In genomic region chr12:109393795-109394194, GRCm38 (mm10) we compare ENCODE assay signal across 8 mouse cellular contexts. TPM values are rescaled to one million over a fixed set of nuclear protein-coding genes. Genes with fewer than 3 reads are reported as not detected.
DNase-seq lines count a peak whose midpoint lies in the region; ATAC-seq lines count a peak whose summit lies in the region.

No protein-coding gene starts in this region.

- no peak overlapping the region for H3K9ac ChIP-seq in embryonic facial prominence, embryonic 13.5 days
- H3K9ac ChIP-seq in liver, embryonic 11.5 days (ENCODE audit: low read depth, low read length) = no peak overlapping the region
- H3K9ac ChIP-seq in stomach, embryonic 15.5 days = no peak overlapping the region

- peaks cover 23% of the 10 kb centered on the region for H3K27me3 ChIP-seq in embryonic facial prominence, embryonic 13.5 days
- H3K27me3 ChIP-seq in heart, embryonic 10.5 days (ENCODE audit: insufficient read depth, poor library complexity, severe bottlenecking) = peaks cover 53% of the 10 kb centered on the region
- H3K27me3 ChIP-seq in liver, embryonic 11.5 days (replicated peaks; ENCODE audit: control insufficient read depth, insufficient read depth, low read length) = peaks cover 7% of the 10 kb centered on the region
- H3K27me3 ChIP-seq in stomach, embryonic 15.5 days (replicated peaks) = no peaks in the 10 kb centered on the region

- no peak overlapping the region for H3K27ac ChIP-seq in embryonic facial prominence, embryonic 13.5 days
- H3K27ac ChIP-seq in heart, embryonic 10.5 days = no peak overlapping the region
- H3K27ac ChIP-seq in liver, embryonic 11.5 days (ENCODE audit: low read depth, low read length) = no peak overlapping the region
- H3K27ac ChIP-seq in stomach, embryonic 15.5 days = no peak overlapping the region

- no peaks in the 10 kb centered on the region for H3K9me3 ChIP-seq in embryonic facial prominence, embryonic 13.5 days
- no peaks in the 10 kb centered on the region for H3K9me3 ChIP-seq in heart, embryonic 10.5 days
- H3K9me3 ChIP-seq in liver, embryonic 11.5 days (ENCODE audit: control insufficient read depth, low read length) = no peaks in the 10 kb centered on the region
- H3K9me3 ChIP-seq in stomach, embryonic 15.5 days = no peaks in the 10 kb centered on the region

- H3K4me1 ChIP-seq in embryonic facial prominence, embryonic 13.5 days = peaks cover 28% of the 10 kb centered on the region
- peaks cover 28% of the 10 kb centered on the region for H3K4me1 ChIP-seq in heart, embryonic 10.5 days
- no peaks in the 10 kb centered on the region for H3K4me1 ChIP-seq in liver, embryonic 11.5 days (replicated peaks; ENCODE audit: control insufficient read depth, insufficient read depth, low read length)
- H3K4me1 ChIP-seq in stomach, embryonic 15.5 days = peaks cover 21% of the 10 kb centered on the region

- H3K4me2 ChIP-seq in embryonic facial prominence, embryonic 13.5 days = peak overlapping the region; percentile 48
- H3K4me2 ChIP-seq in liver, embryonic 11.5 days = peak overlapping the region; percentile 27
- peak overlapping the region; percentile 30; the same call in 1 of the 2 replicates for H3K4me2 ChIP-seq in stomach, embryonic 15.5 days

- ATAC-seq in embryonic facial prominence, embryonic 13.5 days (ENCODE audit: insufficient number of reproducible peaks, insufficient read depth, low FRiP score, low TSS enrichment, low read depth) = no peak
- ATAC-seq in liver, embryonic 11.5 days (replicated peaks; ENCODE audit: low FRiP score) = peak; percentile 59; the same call in 1 of the 2 replicates
- ATAC-seq in stomach, embryonic 15.5 days (ENCODE audit: insufficient read depth, low FRiP score, low read depth) = peak; percentile 73

- H3K4me3 ChIP-seq in embryonic facial prominence, embryonic 13.5 days = no peak overlapping the region
- H3K4me3 ChIP-seq in heart, embryonic 10.5 days = no peak overlapping the region
- no peak overlapping the region for H3K4me3 ChIP-seq in liver, embryonic 11.5 days (ENCODE audit: low read depth, low read length)
- H3K4me3 ChIP-seq in stomach, embryonic 15.5 days (replicated peaks) = no peak overlapping the region

- H3K36me3 ChIP-seq in embryonic facial prominence, embryonic 13.5 days = no peaks in the 10 kb centered on the region
- H3K36me3 ChIP-seq in heart, embryonic 10.5 days = no peaks in the 10 kb centered on the region
- H3K36me3 ChIP-seq in liver, embryonic 11.5 days (ENCODE audit: control insufficient read depth, insufficient read depth, low read length) = no peaks in the 10 kb centered on the region
- H3K36me3 ChIP-seq in stomach, embryonic 15.5 days = no peaks in the 10 kb centered on the region

- WGBS in embryonic facial prominence, embryonic 13.5 days = 5% methylated on average over 15 of the region's 15 CpGs
- WGBS in heart, embryonic 10.5 days = 4% methylated on average over 15 of the region's 15 CpGs
- WGBS in liver, embryonic 11.5 days = 7% methylated on average over 15 of the region's 15 CpGs
- 10% methylated on average over 15 of the region's 15 CpGs for WGBS in stomach, embryonic 15.5 days

- DNase-seq in 3134 (ENCODE audit: extremely low read depth, insufficient read length, low spot score) = peak; percentile 68
- DNase-seq in adrenal gland, postnatal 25 days = peak; percentile 84
- peak; percentile 91 for DNase-seq in heart, embryonic 10.5 days (ENCODE audit: low spot score)
- peak; percentile 26 to 61 for DNase-seq in kidney, adult 8-10 months
- DNase-seq in liver, embryonic 11.5 days (ENCODE audit: low spot score) = peak; percentile 76
- DNase-seq in natural killer cell, adult 2 months (ENCODE audit: low spot score in 2 of 2) = peak; percentile 16 to 44

RNA-seq across cellular contexts. Expression of gene Dlk1, which starts 58.8 kb away (rescaled TPM):
- total RNA-seq in adrenal gland, postnatal 25 days (2021) = 592 and 648 TPM in 2 replicates
- 176 and 272 TPM in 2 replicates for polyA plus RNA-seq in embryonic facial prominence, embryonic 13.5 days (2015; fragmentation: Nextera tagmentation; extraction: Ambion mirVana)
- polyA plus RNA-seq in heart, embryonic 10.5 days (2016; fragmentation: Nextera tagmentation; extraction: Ambion mirVana) = 56.8 and 345 TPM in 2 replicates
- polyA plus RNA-seq in liver, embryonic 11.5 days (2014; fragmentation: Nextera tagmentation; extraction: Ambion mirVana) = 744 and 770 TPM in 2 replicates
- polyA plus RNA-seq in stomach, embryonic 15.5 days (2015; fragmentation: Nextera tagmentation; extraction: Ambion mirVana) = 487 and 492 TPM in 2 replicates

Comparison
In these comparisons a context has a peak if more than half of its experiments do, and no peak if none do; other contexts are left out.
1. DNase-seq: peak in every context shown above with its lines; median percentile 91 in heart, embryonic 10.5 days; 84 in adrenal gland, postnatal 25 days; 76 in liver, embryonic 11.5 days; 68 in 3134; 44 in kidney, adult 8-10 months; 30 in natural killer cell, adult 2 months.